Mouse (Mus musculus) frontal cortex, adult 2 months (tissue): ENCODE measurements around the gene Nxph4. TPM values are rescaled to one million over a fixed set of nuclear protein-coding genes. Genes with fewer than 3 reads are reported as not detected.

Experiments used
- DNase-seq, 2 experiments: peaks; one replicate each; pipeline ENCODE4 v3.0.0; 2022; ENCODE audit warnings: low spot score in 1 of 2; ENCODE audit errors: extremely low spot score in 1 of 2
- polyA plus RNA-seq: library from polyadenylated mRNA; depleted of rRNA; stranded (reverse); fragments of >200 nt; gene quantifications from 2 replicates; pipeline ENCODE4 v1.2.3, GENCODE M21; 2012

The Nxph4 gene
- polyA plus RNA-seq, 1 experiment, result 9.3 TPM

DNA sequence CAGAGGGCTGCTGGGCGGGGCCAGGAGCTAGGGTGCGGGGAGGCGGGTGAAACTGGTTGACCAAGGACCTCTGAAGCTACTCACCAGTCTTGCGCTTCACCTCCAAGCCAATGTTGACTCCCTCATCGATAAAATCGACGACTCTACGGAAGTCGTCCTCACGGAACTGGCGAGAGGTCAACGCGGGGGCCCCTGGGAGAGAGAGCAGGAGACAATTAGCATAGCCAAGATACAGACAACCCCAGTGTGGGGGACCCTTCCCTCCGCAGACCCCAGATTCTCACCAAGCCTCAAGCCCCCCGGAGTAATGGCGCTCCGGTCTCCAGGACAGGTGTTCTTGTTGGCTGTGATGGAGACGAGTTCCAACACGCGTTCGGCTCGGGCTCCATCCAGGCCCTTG is 16.4 kb downstream of the Nxph4 start:
- no peak for DNase-seq

DNA sequence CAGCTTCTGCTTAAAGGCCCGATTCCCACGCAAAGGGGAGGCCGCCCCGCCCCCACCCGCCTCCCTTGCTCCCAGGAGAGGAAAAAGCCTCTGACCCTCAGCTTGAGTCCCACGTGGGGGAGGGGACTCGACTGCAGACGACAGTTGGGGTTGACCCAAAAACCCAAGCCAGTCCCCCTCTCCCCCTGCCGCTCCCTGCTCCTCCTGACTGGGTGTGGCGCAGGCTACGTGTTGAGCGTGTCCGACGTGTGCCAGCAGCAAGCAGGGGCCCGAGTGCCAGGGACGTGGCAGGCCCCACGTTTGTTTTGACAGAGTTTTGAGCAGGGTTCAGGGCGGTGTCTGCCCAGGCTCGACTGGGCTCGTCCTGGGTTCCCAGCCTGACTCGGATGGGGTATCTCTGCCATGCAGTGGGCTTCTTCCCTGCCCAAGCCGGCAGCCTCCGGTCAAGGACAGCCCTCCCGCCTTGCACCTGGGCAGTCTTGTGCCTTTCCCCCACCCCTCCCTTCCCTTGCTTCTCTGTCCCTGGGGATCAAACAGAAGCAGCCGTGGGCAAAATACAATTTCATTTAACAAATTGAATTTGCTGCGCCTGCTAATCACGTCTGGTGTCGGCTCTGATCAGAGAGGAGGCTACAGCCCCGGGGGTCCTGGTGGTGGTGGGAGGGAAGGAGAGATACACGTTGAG is 17.6 kb downstream of the Nxph4 start:
- DNase-seq, result no peak

DNA sequence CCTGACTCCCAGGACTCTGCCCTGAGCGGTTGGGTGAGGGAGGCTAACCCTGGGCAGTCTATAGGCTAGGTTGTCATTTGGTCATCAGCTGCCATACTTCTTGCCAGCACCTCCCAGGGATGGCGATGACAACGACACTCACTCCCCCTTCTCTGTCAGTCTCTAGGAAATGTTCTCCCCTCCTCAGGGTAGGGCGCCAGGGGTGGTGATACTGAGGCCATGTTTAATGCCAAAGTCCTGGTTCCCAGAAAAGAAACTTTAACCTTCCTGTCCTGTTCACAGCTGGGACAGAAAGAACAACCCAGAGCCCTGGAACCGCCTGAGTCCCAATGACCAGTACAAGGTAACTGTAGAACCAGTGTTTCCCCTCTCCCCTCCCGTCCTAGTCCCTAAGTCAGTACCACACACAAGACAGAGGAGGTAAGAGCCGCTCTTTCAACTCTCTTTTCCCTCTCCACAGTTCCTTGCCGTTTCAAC is 18.3 kb downstream of the Nxph4 start:
- no peak for DNase-seq

DNA sequence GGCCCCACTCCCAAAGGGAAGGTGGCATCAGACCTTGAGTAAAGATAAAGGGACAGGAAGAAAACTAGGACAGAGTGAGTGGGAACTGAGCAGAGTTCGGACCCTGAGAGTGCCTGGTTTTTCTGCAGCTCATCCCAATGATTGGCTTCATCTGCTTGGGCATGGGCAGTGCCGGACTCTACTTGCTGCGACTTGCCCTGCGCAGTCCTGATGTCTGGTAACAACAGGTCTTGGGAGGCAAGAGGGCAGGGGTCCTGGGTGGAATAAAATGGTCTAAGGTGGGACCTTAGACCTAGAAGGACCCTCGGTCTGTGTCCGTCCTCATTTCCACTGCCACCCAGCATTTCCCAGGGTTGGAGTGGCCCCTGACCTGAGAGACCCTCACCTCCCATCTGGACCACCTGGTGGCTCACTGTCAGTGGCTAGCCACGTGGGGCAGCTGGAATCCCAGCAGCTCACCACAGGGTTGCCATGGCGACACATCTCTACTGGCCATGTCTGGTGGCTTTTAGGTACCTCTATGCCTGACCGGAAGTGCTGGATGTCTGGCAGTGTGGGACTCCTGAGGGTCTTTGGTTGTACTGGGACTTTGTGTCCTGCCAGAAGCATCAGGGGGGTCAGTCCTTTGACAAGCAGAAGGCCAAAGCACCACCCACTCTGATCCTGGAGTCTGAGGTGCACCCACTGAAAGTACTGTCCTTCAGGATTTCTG is 18.9 kb downstream of the Nxph4 start:
- no peak for DNase-seq

DNA sequence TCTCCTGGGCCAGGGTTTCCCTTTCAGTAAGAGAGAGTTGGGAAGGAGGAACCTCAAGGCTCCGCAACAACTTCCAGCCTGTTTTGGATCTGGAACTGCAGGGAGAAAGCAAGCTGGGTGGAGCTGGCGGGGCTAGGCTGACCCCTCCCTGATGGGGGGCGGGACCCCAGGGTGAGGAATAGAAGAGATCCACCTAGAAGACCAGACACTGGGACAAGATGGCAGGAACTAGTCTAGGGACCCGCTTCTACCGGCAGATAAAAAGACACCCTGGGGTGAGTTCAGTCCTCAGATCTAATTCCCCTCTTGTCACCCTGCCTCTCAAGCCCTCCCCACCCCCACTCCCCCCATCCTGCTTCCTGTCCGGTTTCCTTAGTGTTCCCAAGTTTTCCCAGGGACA is 19.6 kb downstream of the Nxph4 start, which contains the start of gene Ndufa4l2:
TSS of gene Ndufa4l2 (plus strand) at position 204 of the 400 bp plus-strand sequence.
- DNase-seq, result no peak

DNA sequence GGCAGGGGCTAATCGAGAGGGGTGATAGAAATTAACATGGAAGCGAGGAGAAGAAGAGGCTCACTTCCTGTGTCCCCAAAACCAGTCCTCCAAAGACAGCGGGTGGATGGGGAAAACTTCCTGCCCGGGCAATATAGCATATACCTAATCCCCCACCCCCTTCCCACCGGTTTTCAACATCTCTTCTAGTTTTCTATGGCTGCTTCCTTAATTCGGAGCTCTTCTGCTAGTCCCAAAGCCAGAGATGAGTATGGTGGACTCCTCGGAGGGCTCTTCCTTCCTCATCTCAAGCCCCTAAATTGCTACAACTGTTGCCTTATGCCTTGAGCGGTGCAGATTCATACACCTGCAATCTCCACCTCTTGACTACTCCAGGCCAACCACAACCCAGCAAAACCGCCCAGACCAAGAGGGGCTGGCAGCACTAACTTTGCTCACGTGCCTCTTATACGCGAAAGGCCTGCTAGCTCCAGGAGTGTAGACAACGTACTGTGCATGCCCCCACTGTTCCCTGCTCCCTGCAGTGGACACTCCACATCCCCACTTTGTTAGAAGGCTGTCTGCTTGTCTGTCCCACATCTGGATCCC is 20.2 kb downstream of the Nxph4 start:
- DNase-seq, result no peak

DNA sequence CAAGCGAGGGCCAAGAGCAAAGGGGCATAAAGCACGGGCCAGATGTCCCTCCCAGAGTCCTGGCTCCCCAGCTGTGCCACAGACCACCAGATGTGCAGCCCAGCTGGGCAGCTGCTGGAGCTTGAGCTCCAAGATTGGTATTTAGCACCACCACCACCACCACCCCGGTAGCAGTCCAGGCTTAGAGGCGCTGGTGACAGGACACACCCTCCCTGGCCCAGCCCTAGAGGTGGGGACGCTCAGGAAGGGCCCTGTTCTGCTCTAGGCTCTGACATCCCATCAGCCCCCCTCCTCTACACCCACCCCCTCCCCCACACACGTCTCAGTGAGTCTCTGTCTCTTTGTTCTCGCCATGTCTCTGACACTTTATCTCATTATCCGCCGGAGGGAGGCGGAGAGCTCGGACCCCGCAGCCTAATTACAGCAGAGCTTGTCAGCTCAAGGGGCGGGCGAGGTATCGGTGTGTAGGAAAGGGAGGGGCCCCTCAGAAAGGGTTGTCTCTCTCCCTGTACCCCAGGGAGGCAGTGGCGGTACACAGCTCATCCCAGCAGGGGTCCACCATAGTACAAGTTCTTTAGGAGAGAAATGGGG is 20.8 kb downstream of the Nxph4 start:
- DNase-seq, result no peak

DNA sequence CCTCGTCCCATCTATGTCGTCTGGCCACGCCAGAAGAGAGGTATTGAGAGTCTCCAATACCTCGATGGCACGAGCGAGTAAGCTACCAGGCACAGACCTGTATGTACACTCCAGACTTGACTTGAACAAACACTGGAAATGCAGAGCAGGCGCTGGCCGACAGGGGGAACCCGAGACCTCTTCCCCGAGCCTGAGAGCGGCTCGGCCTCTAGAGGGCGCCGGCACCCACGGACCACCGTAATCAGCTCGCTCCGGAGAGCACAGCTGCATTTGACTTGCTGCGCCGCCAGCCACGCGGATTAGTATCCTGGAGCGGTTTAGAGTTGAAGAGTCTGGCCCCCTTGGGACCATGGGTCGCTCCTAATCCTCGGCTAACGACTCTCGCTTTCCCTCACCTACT is 21.5 kb downstream of the Nxph4 start:
- DNase-seq, result peak; percentile 88 to 99

DNA sequence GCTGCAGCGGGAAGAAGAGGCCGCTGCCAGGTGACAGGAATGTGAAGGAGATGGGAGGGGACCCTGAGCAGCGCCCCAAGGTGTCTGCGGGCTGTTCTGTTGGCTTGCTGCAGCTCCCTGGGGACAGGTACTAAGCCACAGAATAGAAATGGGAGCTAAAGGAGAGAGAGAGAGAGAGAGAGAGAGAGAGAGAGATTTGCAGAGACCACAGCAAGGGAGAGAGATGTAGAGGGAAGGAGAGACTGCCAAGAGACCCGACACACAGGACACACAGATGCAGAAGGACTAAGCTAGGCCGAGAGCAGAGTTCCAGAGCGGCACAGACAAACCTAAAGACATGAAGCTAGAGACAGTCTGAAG is 22.1 kb downstream of the Nxph4 start:
- DNase-seq, result no peak

DNA sequence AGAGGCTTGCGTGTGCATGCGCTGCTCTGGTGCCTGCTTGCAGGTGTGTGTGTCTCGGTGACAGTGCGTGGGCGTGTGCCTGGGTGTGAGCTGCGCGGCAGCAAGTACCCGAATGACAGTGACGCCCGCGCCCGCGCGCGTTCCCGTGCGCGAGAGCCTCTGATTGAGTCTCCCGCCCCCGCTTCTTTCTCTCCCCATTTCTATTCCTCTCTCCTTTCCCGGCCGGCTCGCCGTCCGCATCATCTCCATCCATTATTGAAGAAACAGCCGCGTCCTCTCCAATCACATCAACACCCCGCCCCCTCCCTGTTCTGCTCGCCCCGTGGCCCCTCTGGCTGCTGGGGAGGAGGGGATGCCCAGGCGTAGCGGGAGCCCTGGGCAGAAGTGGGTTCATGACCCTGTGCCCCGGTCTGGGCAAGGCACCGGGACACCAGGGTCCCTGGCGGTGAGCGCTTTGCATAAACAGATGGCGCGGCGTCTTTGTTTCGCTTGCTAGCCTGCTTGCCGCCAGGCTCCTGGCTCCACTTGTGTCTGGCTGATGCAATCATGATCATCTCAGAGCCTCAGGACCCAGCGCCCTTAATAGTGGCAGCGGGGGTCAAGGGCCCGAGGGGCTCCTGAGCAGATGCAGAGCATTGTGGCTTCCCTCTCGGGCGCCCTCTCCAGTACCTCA is 22.6 kb downstream of the Nxph4 start:
- peak; percentile 87 to 93 for DNase-seq

DNA sequence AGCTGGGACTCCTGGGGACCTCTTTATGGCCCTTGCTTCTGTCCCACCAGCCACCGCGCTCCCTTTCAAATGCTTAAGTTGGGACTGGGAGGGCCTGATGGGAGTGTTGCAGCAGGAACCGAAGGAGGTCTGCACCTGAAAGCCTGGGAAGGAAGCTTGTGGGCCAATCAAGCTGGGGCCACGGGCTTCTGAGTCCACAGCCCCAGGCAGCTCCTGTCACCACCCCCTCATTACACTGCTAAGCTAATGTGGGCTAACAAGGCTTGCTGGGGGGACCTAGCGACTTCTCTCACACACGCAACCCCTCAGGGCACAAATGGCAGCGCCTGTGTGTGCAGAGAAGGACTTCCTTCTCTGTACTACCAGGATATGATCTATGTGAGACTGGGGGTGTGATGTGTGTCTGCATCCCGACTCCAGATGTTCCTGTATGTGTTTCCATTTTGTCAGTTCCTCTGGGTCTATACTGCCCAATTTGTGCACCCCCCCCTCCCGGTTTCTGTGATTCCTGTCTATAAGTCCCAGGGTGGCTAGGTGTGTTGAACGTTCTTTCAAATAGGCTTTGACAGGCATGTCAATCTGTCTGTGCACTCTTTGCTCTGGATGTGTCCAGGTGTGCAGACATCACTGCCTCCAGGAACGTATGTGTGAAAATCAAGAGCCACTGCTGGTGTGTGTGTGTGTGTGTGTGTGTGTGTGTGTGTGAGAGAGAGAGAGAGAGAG is 23.3 kb downstream of the Nxph4 start:
- DNase-seq, result no peak

DNA sequence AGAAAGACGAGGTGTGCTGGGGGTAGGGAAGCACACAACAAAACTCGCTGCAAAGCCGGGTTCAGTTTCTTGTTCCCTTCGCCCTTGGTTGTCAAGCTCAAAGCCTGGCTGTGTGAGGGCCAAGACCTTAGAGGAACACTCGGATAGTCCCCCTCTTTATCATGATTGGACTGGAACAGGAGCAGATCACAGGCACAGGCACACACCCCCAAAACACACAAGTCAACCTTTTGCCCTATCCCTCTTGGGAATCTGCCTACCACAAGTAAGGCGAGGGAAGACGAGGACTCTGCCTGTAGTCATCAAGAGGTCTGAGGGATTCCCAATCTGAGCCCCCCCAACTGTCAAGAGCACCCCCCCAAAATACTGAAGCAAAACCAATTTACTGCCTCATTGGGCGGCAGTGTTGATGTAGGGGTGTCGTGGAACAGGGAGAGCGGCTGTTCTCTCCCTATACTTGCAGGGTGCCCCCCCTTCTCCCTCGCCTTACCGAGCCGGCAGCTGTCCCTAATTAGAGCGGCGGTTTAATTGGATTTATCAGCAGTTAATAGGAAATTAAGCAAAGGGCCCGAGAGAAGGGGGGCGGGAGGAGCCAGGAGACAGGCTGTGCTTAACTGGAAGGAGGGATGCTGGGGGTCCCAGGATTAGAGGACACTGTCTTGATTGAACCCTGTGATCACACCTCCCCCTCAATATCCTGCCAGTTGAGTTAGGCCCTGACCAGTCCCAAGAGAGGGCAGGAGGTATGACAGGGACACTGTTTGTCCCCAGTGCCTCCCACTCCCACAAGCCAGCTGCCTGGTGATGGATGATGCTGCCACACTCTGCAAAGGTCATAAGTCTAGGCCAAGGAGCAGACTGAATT is 24.3 kb downstream of the Nxph4 start:
- no peak for DNase-seq

DNA sequence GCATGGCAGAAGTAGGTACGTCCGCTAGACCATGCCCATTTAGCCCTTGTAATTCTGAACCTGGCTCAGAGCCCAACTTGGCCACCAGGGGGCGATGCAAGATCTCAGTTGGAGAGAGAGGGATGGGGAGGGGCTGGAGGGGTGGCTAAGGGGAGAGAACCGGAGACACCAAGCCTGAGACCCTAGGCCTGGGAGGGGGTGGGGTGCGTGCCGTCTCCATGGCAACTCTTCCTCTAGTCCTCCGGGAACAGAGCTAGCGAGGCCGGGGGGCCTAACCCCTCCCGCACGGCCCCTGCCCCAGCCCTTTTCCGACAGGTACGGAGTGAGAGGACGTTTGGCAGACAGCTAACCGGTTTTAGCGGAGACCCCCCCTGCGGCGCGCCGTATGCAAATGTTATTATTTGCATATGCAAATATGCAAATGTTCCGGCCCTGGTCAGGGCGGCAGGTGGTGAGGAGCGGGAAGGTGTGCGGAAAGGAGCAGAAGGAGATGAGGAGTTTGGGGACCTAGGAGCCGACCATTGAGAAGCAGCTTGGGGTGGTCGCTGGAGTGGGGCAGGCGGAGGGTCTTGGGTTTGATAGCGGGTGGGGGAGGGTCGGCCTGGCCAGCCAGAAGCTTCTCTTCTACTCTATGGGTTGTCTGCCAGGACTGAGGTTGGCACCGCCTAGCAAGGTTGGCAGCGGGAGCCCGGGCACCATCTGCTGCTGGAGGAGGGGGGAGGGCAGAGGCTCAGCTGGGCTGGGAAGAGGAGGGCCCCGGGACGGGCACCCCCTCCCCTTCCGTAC is 25.1 kb downstream of the Nxph4 start:
- peak; percentile 62 to 92 for DNase-seq

DNA sequence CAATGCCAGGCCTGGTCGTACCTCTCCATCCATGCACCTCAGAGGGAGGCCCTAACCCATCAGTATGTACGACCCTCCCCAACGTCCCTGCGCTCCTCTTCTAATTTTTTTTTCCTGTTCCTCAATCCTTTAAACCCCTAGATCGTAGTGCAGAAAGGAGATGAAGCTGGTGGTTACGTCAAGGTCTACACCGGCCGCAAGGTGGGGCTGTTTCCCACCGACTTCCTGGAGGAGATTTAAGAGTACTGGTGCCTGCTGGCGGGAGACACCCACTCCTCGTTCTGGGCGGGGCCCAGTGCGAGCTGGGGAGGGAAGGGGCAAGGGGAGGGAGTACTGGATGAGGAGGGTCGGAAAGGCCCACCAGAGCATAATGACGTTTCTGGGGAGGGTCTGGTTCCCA is 26.1 kb downstream of the Nxph4 start:
- DNase-seq, result peak; percentile 67 to 85

DNA sequence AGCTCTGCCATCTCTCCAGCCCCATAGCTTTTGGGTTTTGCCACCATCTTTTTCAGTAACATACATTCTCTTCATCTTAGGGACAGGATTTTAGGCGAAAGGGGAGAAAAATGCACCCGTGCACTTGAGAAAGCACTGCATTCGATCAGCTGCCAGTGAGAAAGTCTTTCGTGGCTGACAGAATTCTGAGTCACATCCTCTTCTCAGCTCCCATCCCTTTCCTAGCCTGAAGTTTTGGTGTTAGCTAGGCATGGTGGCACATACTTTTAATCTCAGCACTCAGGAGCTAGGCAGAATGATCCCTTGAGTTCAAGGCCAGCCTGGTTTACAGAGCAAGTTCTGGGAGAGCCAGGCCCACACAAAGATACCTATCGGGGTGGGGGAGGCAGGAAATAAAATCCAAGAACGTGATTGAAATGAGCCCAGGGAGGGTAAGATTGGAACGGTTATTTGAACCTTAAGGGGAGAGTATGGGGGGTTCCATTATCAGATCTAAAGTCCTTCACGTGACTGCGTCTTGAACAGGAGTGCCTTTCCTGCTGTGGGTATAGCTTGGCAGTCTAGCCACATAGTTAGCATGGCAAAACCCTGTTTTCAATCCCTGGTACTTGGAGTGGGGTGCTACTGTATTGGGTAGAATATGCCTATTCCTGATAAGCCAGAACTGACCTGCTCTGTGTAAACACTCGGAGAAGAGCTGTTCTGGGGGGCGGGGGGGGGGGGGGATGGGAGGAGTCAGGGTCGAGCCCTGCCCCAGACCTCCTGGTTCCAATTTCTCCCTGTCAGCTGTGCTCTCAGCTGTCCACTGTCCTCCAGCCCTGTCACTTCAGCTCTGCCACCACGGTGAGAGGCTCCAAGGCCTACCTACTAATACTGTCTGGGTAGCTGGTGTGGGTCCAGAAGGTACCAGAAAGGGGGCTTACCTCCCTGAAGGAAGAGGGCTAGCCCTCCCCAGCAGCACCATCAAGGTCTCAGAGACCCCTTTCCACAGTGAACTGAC is 33.2 kb downstream of the Nxph4 start, which contains the start of gene Stac3:
TSS of gene Stac3 (plus strand) at position 793 of the 1,000 bp plus-strand sequence.
- no peak for DNase-seq

DNA sequence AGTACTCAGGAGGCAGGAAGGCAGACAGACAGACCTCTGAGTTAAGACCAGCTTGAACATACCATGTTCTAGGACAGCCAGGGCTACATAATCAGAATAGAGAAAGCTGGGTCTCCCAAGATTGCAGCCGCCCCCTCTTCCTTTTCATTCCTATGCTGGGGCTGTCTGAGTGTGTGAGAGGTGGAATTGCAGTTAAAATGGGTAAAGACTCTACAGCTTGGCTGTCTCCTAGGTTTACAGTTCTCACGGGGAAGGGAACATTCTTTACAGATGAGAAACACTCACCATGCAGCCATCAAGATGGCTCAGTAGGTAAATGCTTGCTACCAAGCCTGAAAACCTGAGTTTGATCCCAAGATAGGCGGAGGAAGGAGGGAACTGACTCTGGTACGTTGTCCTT is 34.3 kb downstream of the Nxph4 start:
- DNase-seq, result no peak

DNA sequence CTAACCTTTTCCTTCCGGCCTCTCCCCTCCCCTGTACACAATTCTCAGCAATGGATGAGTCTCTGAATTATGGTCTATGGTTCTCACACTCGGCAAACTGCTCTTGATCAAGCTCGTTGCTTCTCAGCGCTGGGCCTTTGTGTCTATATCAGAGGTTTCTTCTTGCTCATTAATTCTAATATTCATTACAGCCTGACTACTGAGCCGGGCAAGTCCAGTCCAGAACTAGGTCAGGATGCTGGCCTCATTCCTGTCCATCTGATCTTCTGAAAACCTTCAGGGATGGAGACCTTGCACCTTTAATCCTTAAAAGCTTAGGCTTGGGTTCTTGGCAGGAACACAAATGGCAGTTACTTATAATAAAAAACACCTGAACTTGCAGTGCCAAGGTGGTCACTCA is 34.8 kb downstream of the Nxph4 start:
- DNase-seq, result no peak
